9 mouse cellular contexts compared by ENCODE assay signal in the genomic region with DNA sequence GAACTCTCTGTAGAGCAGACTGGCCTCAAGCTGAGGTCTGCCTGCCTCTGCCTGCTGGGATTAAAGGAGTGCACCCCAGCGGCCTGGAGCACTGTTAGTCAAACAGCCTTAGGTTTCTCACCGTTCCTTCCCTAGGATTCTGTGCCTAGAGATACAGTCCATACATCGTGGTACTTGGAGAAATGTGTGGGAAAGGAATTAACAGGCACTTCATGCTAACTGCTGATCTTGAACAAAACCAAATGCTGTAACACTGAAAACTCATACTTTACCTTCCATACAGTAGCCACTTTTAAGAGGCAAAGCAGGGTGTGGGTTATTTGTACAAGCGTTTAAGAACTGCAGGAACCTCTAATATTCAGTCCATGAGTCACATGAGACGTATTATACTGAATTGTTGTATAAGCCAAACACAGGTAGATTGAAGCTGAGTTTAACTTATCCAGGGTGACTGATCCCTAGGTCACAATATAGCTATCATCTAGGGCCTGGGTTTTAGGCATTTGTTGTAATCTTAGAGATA. TPM values are rescaled to one million over a fixed set of nuclear protein-coding genes. Genes with fewer than 3 reads are reported as not detected.
A peak's percentile ranks its signal among the peaks of the same experiment; 100 is the strongest.
DNase-seq lines count a peak whose midpoint lies in the region; ATAC-seq and TF ChIP-seq lines count a peak whose summit lies in the region.
"Had no signal": no experiment of that assay in that cellular context is flagged by ENCODE, and none has a peak within 500 bp of the region (broad histone marks: within the 10 kb centered on the region; RNA-seq: fewer than 3 reads in every experiment).

No protein-coding gene starts in this region.

- H3K4me1 ChIP-seq in erythroblast, embryonic 14.5 days (ENCODE audit: control insufficient read depth): peaks cover 37% of the 10 kb centered on the region
- peaks cover 3% of the 10 kb centered on the region; the same call in 1 of the 2 replicates for H3K4me1 ChIP-seq in testis, adult 2 months (ENCODE audit: control insufficient read depth, insufficient read depth, low read length)
- H3K4me1 ChIP-seq in liver, embryonic 11.5 days (replicated peaks; ENCODE audit: control insufficient read depth, insufficient read depth, low read length): peaks cover 17% of the 10 kb centered on the region
- H3K4me1 ChIP-seq in stomach, postnatal 0 days (replicated peaks; ENCODE audit: control insufficient read depth, insufficient read depth): no peaks in the 10 kb centered on the region; the same call in 1 of the 2 replicates

- no peak for DNase-seq in testis, postnatal 14 days (ENCODE audit: low spot score)
- DNase-seq in liver, embryonic 11.5 days (ENCODE audit: low spot score): no peak
- peak; percentile 22 for DNase-seq in stomach, postnatal 0 days (ENCODE audit: low spot score)
- DNase-seq in urinary bladder, postnatal 36 days (ENCODE audit: low spot score in 2 of 2): no peak
- DNase-seq: kidney, adult 9 months had no signal

- H3K4me3 ChIP-seq in erythroblast, embryonic 14.5 days (replicated peaks): peak overlapping the region; percentile 93
- H3K4me3 ChIP-seq in testis, adult 2 months (ENCODE audit: control insufficient read depth, low read depth, low read length): peak overlapping the region; percentile 90
- peak overlapping the region; percentile 94 for H3K4me3 ChIP-seq in liver, embryonic 11.5 days (ENCODE audit: low read depth, low read length)
- H3K4me3 ChIP-seq in stomach, postnatal 0 days (ENCODE audit: low read depth, low read length): peak overlapping the region; percentile 90

- TF ChIP-seq CTCF in testis, adult 2 months (IDR thresholded peaks at IDR 0.05; ENCODE audit: control insufficient read depth, insufficient read depth, insufficient replicate concordance, low read depth, low read length): no peak
- no peak for TF ChIP-seq CTCF in stomach, postnatal 0 days (IDR thresholded peaks at IDR 0.05; ENCODE audit: low read depth)

- TF ChIP-seq POLR2A in testis, adult 2 months (IDR thresholded peaks at IDR 0.05; ENCODE audit: control insufficient read depth, low read depth, low read length): no peak

- peaks cover 53% of the 10 kb centered on the region for H3K36me3 ChIP-seq in erythroblast, embryonic 14.5 days (ENCODE audit: control insufficient read depth)
- no peaks in the 10 kb centered on the region; the same call in 1 of the 2 replicates for H3K36me3 ChIP-seq in testis, adult 2 months (ENCODE audit: control insufficient read depth, insufficient read depth, low read length)
- peaks cover 14% of the 10 kb centered on the region; the same call in 1 of the 2 replicates for H3K36me3 ChIP-seq in liver, embryonic 11.5 days (ENCODE audit: control insufficient read depth, insufficient read depth, low read length)
- peaks cover 8% of the 10 kb centered on the region; the same call in 1 of the 2 replicates for H3K36me3 ChIP-seq in stomach, postnatal 0 days (ENCODE audit: control insufficient read depth, insufficient read depth, low read length)

- 58% methylated on average over 5 of the region's 5 CpGs for WGBS in liver, embryonic 11.5 days
- 27% methylated on average over 5 of the region's 5 CpGs for WGBS in stomach, postnatal 0 days

- TF ChIP-seq EP300 in stomach, postnatal 0 days (optimal IDR thresholded peaks at IDR 0.05): no peak

- no peaks in the 10 kb centered on the region for H3K27me3 ChIP-seq in erythroblast, embryonic 14.5 days (ENCODE audit: control insufficient read depth)
- no peaks in the 10 kb centered on the region for H3K27me3 ChIP-seq in testis, adult 2 months (ENCODE audit: control insufficient read depth, insufficient read depth, low read length)
- no peaks in the 10 kb centered on the region for H3K27me3 ChIP-seq in liver, embryonic 11.5 days (replicated peaks; ENCODE audit: control insufficient read depth, insufficient read depth, low read length)
- H3K27me3 ChIP-seq in stomach, postnatal 0 days (ENCODE audit: control insufficient read depth, insufficient read depth, low read length): no peaks in the 10 kb centered on the region

- peak overlapping the region; percentile 96 for H3K9ac ChIP-seq in liver, embryonic 11.5 days (ENCODE audit: low read depth, low read length)
- H3K9ac ChIP-seq in stomach, postnatal 0 days (ENCODE audit: low read length): peak overlapping the region; percentile 97

- no peaks in the 10 kb centered on the region for H3K9me3 ChIP-seq in erythroblast, embryonic 14.5 days (ENCODE audit: control insufficient read depth, low read length)
- no peaks in the 10 kb centered on the region for H3K9me3 ChIP-seq in liver, embryonic 11.5 days (ENCODE audit: control insufficient read depth, low read length)
- no peaks in the 10 kb centered on the region for H3K9me3 ChIP-seq in stomach, postnatal 0 days (ENCODE audit: control insufficient read depth, low read length)

- no peak for ATAC-seq in erythroblast, adult 5-6 weeks (replicated peaks; ENCODE audit: low FRiP score, poor library complexity, severe bottlenecking)
- no peak for ATAC-seq in liver, embryonic 11.5 days (replicated peaks; ENCODE audit: low FRiP score)
- ATAC-seq in stomach, postnatal 0 days (ENCODE audit: low FRiP score, low TSS enrichment): peak; percentile 16; the same call in 1 of the 2 replicates
- no peak for ATAC-seq in activated CD4-positive, CD25-positive, alpha-beta regulatory T cell, adult 4 months

- H3K4me2 ChIP-seq in liver, embryonic 11.5 days: peak overlapping the region; percentile 89
- peak overlapping the region; percentile 70 for H3K4me2 ChIP-seq in stomach, postnatal 0 days (replicated peaks; ENCODE audit: low read depth)

- H3K27ac ChIP-seq in testis, adult 2 months (ENCODE audit: control insufficient read depth, insufficient read depth, low read depth, low read length): peak overlapping the region; percentile 44
- H3K27ac ChIP-seq in liver, embryonic 11.5 days (ENCODE audit: low read depth, low read length): no peak overlapping the region; the same call in 1 of the 2 replicates
- peak overlapping the region; percentile 98 for H3K27ac ChIP-seq in stomach, postnatal 0 days (replicated peaks)

RNA-seq across cellular contexts. Expression of gene Gng5, which starts 2.1 kb away (rescaled TPM):
- 20.4 and 22.7 TPM in 2 replicates for polyA plus RNA-seq in erythroblast, embryonic 14.5 days (2012)
- 98.0 and 101 TPM in 2 replicates for total RNA-seq in erythroblast, adult 5-6 weeks (2015; ENCODE audit: low replicate concordance)
- 56.7 and 69.8 TPM in 2 replicates for total RNA-seq in erythroblast, adult 5-6 weeks (2017; ENCODE audit: low replicate concordance)
- 566 and 635 TPM in 2 replicates for polyA plus RNA-seq in testis, adult 2 months (2012; rRNA removed)
- 936 and 987 TPM in 2 replicates for polyA plus RNA-seq in liver, embryonic 11.5 days (2014; fragmentation: Nextera tagmentation; extraction: Ambion mirVana)
- 1,101 and 1,141 TPM in 2 replicates for polyA plus RNA-seq in stomach, postnatal 0 days (2015; fragmentation: Nextera tagmentation; extraction: Ambion mirVana)
- 100 to 1,000 TPM; 331 to 371 TPM for polyA plus RNA-seq in activated CD4-positive, CD25-positive, alpha-beta regulatory T cell, adult 4 months (2017; shearing (Covaris generic))

RNA-seq across cellular contexts. Expression of gene Spata1, which starts 2.1 kb away (rescaled TPM):
- 0.03 TPM in 1 of 2 replicates, not detected in the other for polyA plus RNA-seq in erythroblast, embryonic 14.5 days (2012)
- total RNA-seq in erythroblast, adult 5-6 weeks (2015; ENCODE audit: low replicate concordance): 1.3 and 14.4 TPM in 2 replicates
- 0.26 and 2.2 TPM in 2 replicates for total RNA-seq in erythroblast, adult 5-6 weeks (2017; ENCODE audit: low replicate concordance)
- 107 and 138 TPM in 2 replicates for polyA plus RNA-seq in testis, adult 2 months (2012; rRNA removed)
- 3.6 and 4.6 TPM in 2 replicates for polyA plus RNA-seq in liver, embryonic 11.5 days (2014; fragmentation: Nextera tagmentation; extraction: Ambion mirVana)
- polyA plus RNA-seq in stomach, postnatal 0 days (2015; fragmentation: Nextera tagmentation; extraction: Ambion mirVana): 1.1 and 2.4 TPM in 2 replicates
- polyA plus RNA-seq in activated CD4-positive, CD25-positive, alpha-beta regulatory T cell, adult 4 months (2017; shearing (Covaris generic)): 1 to 10 TPM; 7.8 to 8.1 TPM

RNA-seq across cellular contexts. Expression of gene Rpf1, which starts 19.6 kb away (rescaled TPM):
- polyA plus RNA-seq in erythroblast, embryonic 14.5 days (2012): 2.1 and 2.5 TPM in 2 replicates
- 18.4 and 34.9 TPM in 2 replicates for total RNA-seq in erythroblast, adult 5-6 weeks (2015; ENCODE audit: low replicate concordance)
- total RNA-seq in erythroblast, adult 5-6 weeks (2017; ENCODE audit: low replicate concordance): 46.6 and 47.1 TPM in 2 replicates
- 11.8 and 13.9 TPM in 2 replicates for polyA plus RNA-seq in testis, adult 2 months (2012; rRNA removed)
- 74.7 and 77.6 TPM in 2 replicates for polyA plus RNA-seq in liver, embryonic 11.5 days (2014; fragmentation: Nextera tagmentation; extraction: Ambion mirVana)
- polyA plus RNA-seq in stomach, postnatal 0 days (2015; fragmentation: Nextera tagmentation; extraction: Ambion mirVana): 30.8 and 31.2 TPM in 2 replicates
- polyA plus RNA-seq in activated CD4-positive, CD25-positive, alpha-beta regulatory T cell, adult 4 months (2017; shearing (Covaris generic)): 10 to 100 TPM; 43.8 to 44.1 TPM

RNA-seq across cellular contexts. Expression of gene Ctbs, which starts 52.1 kb away (rescaled TPM):
- polyA plus RNA-seq in erythroblast, embryonic 14.5 days (2012): 0.36 and 0.53 TPM in 2 replicates
- total RNA-seq in erythroblast, adult 5-6 weeks (2015; ENCODE audit: low replicate concordance): 6.5 and 9.6 TPM in 2 replicates
- total RNA-seq in erythroblast, adult 5-6 weeks (2017; ENCODE audit: low replicate concordance): 2.9 and 4.6 TPM in 2 replicates
- 1.0 and 1.6 TPM in 2 replicates for polyA plus RNA-seq in testis, adult 2 months (2012; rRNA removed)
- polyA plus RNA-seq in liver, embryonic 11.5 days (2014; fragmentation: Nextera tagmentation; extraction: Ambion mirVana): 8.2 and 8.4 TPM in 2 replicates
- polyA plus RNA-seq in stomach, postnatal 0 days (2015; fragmentation: Nextera tagmentation; extraction: Ambion mirVana): 7.9 and 8.7 TPM in 2 replicates
- 10 to 100 TPM in 1 of 2 experiments, 1 to 10 TPM in 1; 6.3 to 10.3 TPM for polyA plus RNA-seq in activated CD4-positive, CD25-positive, alpha-beta regulatory T cell, adult 4 months (2017; shearing (Covaris generic))

Comparison
In these comparisons a context has a peak if more than half of its experiments do, and no peak if none do; other contexts are left out.
1. RNA of gene Gng5, which starts 2.1 kb away (polyA plus RNA-seq): 1,101 to 1,141 TPM in stomach, postnatal 0 days, 936 to 987 TPM in liver, embryonic 11.5 days, 566 to 635 TPM in testis, adult 2 months and 331 to 371 TPM in activated CD4-positive, CD25-positive, alpha-beta regulatory T cell, adult 4 months; 20.4 to 22.7 TPM in erythroblast, embryonic 14.5 days; every median in the first group is over 10 times any median in the second.
2. RNA of gene Spata1, which starts 2.1 kb away (polyA plus RNA-seq): 107 to 138 TPM in testis, adult 2 months; 7.8 to 8.1 TPM in activated CD4-positive, CD25-positive, alpha-beta regulatory T cell, adult 4 months, 3.6 to 4.6 TPM in liver, embryonic 11.5 days, 1.1 to 2.4 TPM in stomach, postnatal 0 days and 0.03 TPM in erythroblast, embryonic 14.5 days; every median in the first group is over 10 times any median in the second.
3. Peak in every context shown above with its lines, with median percentiles within 50 percentile points of each other: H3K4me3 ChIP-seq.